In the genomic region with DNA sequence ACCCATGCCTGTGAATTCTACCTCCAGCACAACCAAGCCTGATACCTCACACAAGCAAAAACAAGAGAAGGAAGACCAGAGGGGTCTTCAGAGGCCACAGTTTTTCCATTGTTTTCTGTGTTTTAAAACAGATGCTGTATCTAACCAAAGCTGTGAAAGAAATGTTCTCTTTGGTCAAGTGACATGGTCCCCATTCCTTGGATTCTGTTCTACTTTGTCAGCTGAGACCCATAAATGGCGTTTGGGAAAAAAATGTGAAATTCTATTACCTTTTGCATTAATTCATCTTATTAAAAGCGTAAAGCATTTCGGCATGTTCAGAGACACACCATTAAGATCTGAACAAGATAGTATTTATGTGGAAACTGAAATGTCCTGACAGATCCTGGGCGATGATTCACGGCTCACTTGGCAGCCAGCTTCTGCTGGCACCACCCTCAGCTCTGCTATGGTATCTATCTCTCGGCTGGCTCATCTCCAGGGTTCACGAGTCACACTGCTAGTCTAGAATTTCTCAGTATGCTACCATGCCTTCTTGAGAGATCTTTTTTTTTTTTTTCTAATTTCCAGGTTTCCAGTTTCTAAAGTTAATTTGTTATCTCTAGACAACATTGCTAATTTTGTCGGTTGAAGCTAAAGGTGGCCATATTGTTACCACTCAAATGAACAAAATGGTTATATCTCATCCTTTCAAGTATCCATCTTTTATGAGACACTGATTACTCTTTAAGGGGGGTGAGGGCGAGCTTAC, we compare ENCODE assay signal across 8 mouse cellular contexts. TPM values are rescaled to one million over a fixed set of nuclear protein-coding genes. Genes with fewer than 3 reads are reported as not detected.
DNase-seq lines count a peak whose midpoint lies in the region; ATAC-seq lines count a peak whose summit lies in the region.

No protein-coding gene starts in this region.

- H3K4me1 ChIP-seq in heart, embryonic 15.5 days (replicated peaks): peaks cover 31% of the 10 kb centered on the region
- H3K4me1 ChIP-seq in intestine, embryonic 16.5 days (ENCODE audit: control insufficient read depth, insufficient read depth, low read length): peaks cover 5% of the 10 kb centered on the region; the same call in 1 of the 2 replicates

- DNase-seq in urinary bladder, adult 18-20 months (ENCODE audit: low spot score in 2 of 2): peak; percentile 21 to 43
- no peak for DNase-seq in urinary bladder, adult 2 months (ENCODE audit: low spot score)
- DNase-seq in cerebellum, postnatal 10 days: peak; percentile 95 to 96
- peak; percentile 26 to 71 for DNase-seq in layer of hippocampus, postnatal 14 days (ENCODE audit: low spot score in 2 of 2)
- DNase-seq in right cerebral cortex, adult 18-20 months: peak; percentile 88
- DNase-seq in yolk sac, embryonic 10.5 days (ENCODE audit: low spot score): no peak

- WGBS in heart, embryonic 15.5 days: 51% methylated on average over 9 of the region's 9 CpGs
- WGBS in intestine, embryonic 16.5 days: 73% methylated on average over 9 of the region's 9 CpGs

- H3K4me2 ChIP-seq in heart, embryonic 15.5 days: no peak overlapping the region
- no peak overlapping the region for H3K4me2 ChIP-seq in intestine, embryonic 16.5 days (ENCODE audit: low read depth, low read length)

- H3K9ac ChIP-seq in heart, embryonic 15.5 days: no peak overlapping the region
- no peak overlapping the region for H3K9ac ChIP-seq in intestine, embryonic 16.5 days (ENCODE audit: low read depth, low read length)

- H3K27me3 ChIP-seq in heart, embryonic 15.5 days: no peaks in the 10 kb centered on the region
- H3K27me3 ChIP-seq in intestine, embryonic 16.5 days (replicated peaks; ENCODE audit: control insufficient read depth, insufficient read depth, low read length): no peaks in the 10 kb centered on the region

- no peaks in the 10 kb centered on the region for H3K36me3 ChIP-seq in heart, embryonic 15.5 days
- no peaks in the 10 kb centered on the region for H3K36me3 ChIP-seq in intestine, embryonic 16.5 days (ENCODE audit: control insufficient read depth, insufficient read depth, low read length)

- 0 out of 2 replicates have a peak overlapping the region, but pooled peaks have one; percentile 29 for H3K27ac ChIP-seq in heart, embryonic 15.5 days
- H3K27ac ChIP-seq in intestine, embryonic 16.5 days (ENCODE audit: low read length): no peak overlapping the region

- H3K4me3 ChIP-seq in heart, embryonic 15.5 days: no peak overlapping the region
- H3K4me3 ChIP-seq in intestine, embryonic 16.5 days (ENCODE audit: low read length): no peak overlapping the region

- ATAC-seq in heart, embryonic 15.5 days (replicated peaks; ENCODE audit: insufficient number of reproducible peaks, insufficient read depth, low FRiP score, low read depth): no peak
- ATAC-seq in intestine, embryonic 16.5 days: no peak

- H3K9me3 ChIP-seq in heart, embryonic 15.5 days (replicated peaks): no peaks in the 10 kb centered on the region
- no peaks in the 10 kb centered on the region for H3K9me3 ChIP-seq in intestine, embryonic 16.5 days (ENCODE audit: control insufficient read depth, low read length)

RNA-seq across cellular contexts. Expression of gene Inip, which starts 44.9 kb away (rescaled TPM):
- 18.3 and 21.9 TPM in 2 replicates for polyA plus RNA-seq in urinary bladder, adult 2 months (2012; rRNA removed)
- 35.4 and 39.9 TPM in 2 replicates for polyA plus RNA-seq in heart, embryonic 15.5 days (2015; fragmentation: Nextera tagmentation; extraction: Ambion mirVana)
- 10 to 100 TPM; 20.2 to 22.7 TPM for total RNA-seq in layer of hippocampus, postnatal 14 days (2021)
- 33.3 and 37.6 TPM in 2 replicates for polyA plus RNA-seq in intestine, embryonic 16.5 days (2015; fragmentation: Nextera tagmentation; extraction: Ambion mirVana)

RNA-seq across cellular contexts. Expression of gene Snx30, which starts 49.1 kb away (rescaled TPM):
- polyA plus RNA-seq in urinary bladder, adult 2 months (2012; rRNA removed): 6.7 and 6.8 TPM in 2 replicates
- polyA plus RNA-seq in heart, embryonic 15.5 days (2015; fragmentation: Nextera tagmentation; extraction: Ambion mirVana): 5.3 and 9.9 TPM in 2 replicates
- 10 to 100 TPM; 46.4 to 46.9 TPM for total RNA-seq in layer of hippocampus, postnatal 14 days (2021)
- polyA plus RNA-seq in intestine, embryonic 16.5 days (2015; fragmentation: Nextera tagmentation; extraction: Ambion mirVana): 4.3 and 5.2 TPM in 2 replicates

Comparison
In these comparisons a context has a peak if more than half of its experiments do, and no peak if none do; other contexts are left out.
1. DNase-seq: peak in urinary bladder, adult 18-20 months (2 of 2), cerebellum, postnatal 10 days (2 of 2), layer of hippocampus, postnatal 14 days (2 of 2) and right cerebral cortex, adult 18-20 months (single experiment); none in urinary bladder, adult 2 months (single experiment) and yolk sac, embryonic 10.5 days (single experiment).